Mouse (Mus musculus) midbrain, embryonic 12.5 days (tissue): ENCODE results near the gene Dnajc24. TPM values are rescaled to one million over a fixed set of nuclear protein-coding genes. Genes with fewer than 3 reads are reported as not detected.

ENCODE experiments used
- ATAC-seq: fragments of 200-750 bp; cut with Nextera tagmentation; 2 replicates; pipeline ENCODE4 v1.8.0; 2017; ENCODE audit warnings: low read depth, moderate TSS enrichment, moderate library complexity; ENCODE audit not compliant: low FRiP score
- H3K27ac ChIP-seq: fragments of 300-500 bp; sonication (generic); replicated peaks from 2 replicates; pipeline ENCODE4 v1.5.1; 2016; ENCODE audit warnings: mild to moderate bottlenecking
- H3K27me3 ChIP-seq: fragments of 300-500 bp; sonication (generic); 2 replicates; pipeline ENCODE4 v1.6.1; 2016; ENCODE audit warnings: mild to moderate bottlenecking
- H3K36me3 ChIP-seq: fragments of 300-500 bp; sonication (generic); 2 replicates; pipeline ENCODE4 v1.6.1; 2016
- H3K4me1 ChIP-seq: fragments of 300-500 bp; sonication (generic); 2 replicates; pipeline ENCODE4 v1.6.1; 2016
- H3K4me2 ChIP-seq: fragments of 300-500 bp; sonication (generic); replicated peaks from 2 replicates; pipeline ENCODE4 v1.6.1; 2016; ENCODE audit warnings: mild to moderate bottlenecking, moderate library complexity
- H3K4me3 ChIP-seq: fragments of 300-500 bp; sonication (generic); 2 replicates; pipeline ENCODE4 v1.5.1; 2016; ENCODE audit warnings: mild to moderate bottlenecking
- H3K9ac ChIP-seq: fragments of 300-500 bp; sonication (generic); replicated peaks from 2 replicates; pipeline ENCODE4 v1.6.1; 2016; ENCODE audit warnings: mild to moderate bottlenecking, moderate library complexity
- H3K9me3 ChIP-seq: fragments of 300-500 bp; sonication (generic); 2 replicates; pipeline ENCODE4 v1.6.1; 2016; ENCODE audit warnings: mild to moderate bottlenecking
- WGBS: fragments of 180-500 bp; shearing (Covaris S2); methylation state at CpG from one replicate; pipeline ENCODE4 v1.1.7; 2016; 5-methylcytosine and 5-hydroxymethylcytosine counted together
- polyA plus RNA-seq: library from polyadenylated mRNA; unstranded; fragments of >200 nt; fragmentation: Nextera tagmentation; extraction: Ambion mirVana; gene quantifications from 2 replicates; pipeline ENCODE4 v1.2.1, GENCODE M21; 2016

Dnajc24 gene
- 49.6 and 52.2 TPM in 2 replicates for polyA plus RNA-seq

DNA sequence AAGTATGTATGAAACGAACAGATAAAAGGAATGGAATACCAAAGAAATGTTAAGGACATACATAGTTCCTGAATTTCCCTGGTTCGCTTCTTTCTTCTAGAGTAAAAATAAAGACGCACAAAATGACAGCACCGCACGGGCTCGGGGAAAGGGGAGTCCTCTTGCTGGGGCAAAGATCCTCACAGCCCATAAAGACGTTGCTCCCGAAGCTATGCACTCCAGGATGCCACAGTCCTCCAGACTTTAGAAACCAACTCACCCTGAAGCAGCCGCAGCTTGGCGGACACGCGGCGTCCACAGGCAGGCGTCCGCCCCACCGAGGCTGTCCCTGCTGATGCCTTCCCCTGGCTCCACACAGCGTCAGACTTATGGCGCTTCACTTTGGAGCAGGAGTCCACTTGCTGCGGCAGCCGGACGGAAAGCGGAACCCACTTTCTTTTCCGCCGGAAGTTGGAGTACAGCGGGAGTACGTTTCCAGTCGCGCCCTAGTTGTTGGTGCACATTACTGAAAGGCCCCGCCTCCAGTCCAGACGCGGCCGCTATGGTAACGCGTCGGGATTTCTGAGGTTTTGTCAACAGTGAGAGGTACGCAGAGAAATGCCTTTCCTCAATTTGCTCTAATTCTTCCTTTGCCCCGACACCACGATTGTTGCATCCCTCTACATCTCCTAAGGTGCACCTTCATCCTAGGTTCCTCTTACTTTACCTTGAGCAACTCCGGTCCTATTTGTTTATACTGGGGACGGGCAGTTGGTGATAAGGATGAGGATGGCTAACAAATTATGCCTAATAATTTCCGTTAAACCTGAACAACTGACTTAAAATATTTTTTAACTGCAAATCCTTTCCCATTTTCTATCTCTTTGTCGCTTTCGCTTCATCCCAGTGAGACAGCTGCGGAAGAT is at the start of gene Dnajc24:
TSS of gene Dnajc24 (minus strand) at position 715 of the 905 bp plus-strand sequence.
- Histone ChIP-seq H3K4me1 (peaks cover 8% of the 10 kb centered on the region; the same call in 1 of the 2 replicates), H3K4me2 (peak within 1 kb of the TSS; percentile 60), H3K9ac (peak within 1 kb of the TSS; percentile 84), H3K27ac (peak within 1 kb of the TSS; percentile 72), H3K36me3 (no peaks in the 10 kb centered on the region), H3K4me3 (peak within 1 kb of the TSS; percentile 85), H3K27me3 (0 out of 2 replicates have a peak, but pooled peaks cover 5% of the 10 kb centered on the region), H3K9me3 (no peaks in the 10 kb centered on the region)
- WGBS, result 2% methylated on average over 44 of the region's 44 CpGs
- peak; percentile 98 for ATAC-seq

DNA sequence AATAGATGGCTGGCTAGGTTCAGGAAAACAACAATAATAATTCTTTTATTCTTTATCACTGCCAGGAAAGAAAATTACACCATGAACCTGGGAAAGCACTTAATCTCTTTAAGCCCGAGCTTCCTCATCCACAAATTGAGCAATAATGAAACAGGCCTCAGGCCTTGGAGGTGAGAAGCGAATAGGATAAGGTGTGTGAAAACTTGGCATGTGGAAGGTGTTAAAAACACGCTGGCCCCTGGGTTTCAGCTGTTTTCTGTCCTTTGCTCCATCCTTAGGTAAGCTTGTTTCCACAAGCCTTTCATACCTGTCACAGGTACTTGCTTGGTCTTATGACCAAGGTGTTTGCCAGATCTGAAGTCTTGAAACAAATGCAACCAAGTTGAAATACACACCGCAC is 43.3 kb upstream of the Dnajc24 start:
- no peak overlapping the region for H3K4me3 ChIP-seq
- H3K9ac ChIP-seq, result no peak overlapping the region
- no peak overlapping the region for H3K4me2 ChIP-seq
- H3K9me3 ChIP-seq, result no peaks in the 10 kb centered on the region
- H3K36me3 ChIP-seq, result no peaks in the 10 kb centered on the region
- ATAC-seq, result no peak
- no peak overlapping the region for H3K27ac ChIP-seq
- 88% methylated on average over 4 of the region's 4 CpGs for WGBS
- no peaks in the 10 kb centered on the region for H3K27me3 ChIP-seq
- H3K4me1 ChIP-seq, result no peaks in the 10 kb centered on the region

DNA sequence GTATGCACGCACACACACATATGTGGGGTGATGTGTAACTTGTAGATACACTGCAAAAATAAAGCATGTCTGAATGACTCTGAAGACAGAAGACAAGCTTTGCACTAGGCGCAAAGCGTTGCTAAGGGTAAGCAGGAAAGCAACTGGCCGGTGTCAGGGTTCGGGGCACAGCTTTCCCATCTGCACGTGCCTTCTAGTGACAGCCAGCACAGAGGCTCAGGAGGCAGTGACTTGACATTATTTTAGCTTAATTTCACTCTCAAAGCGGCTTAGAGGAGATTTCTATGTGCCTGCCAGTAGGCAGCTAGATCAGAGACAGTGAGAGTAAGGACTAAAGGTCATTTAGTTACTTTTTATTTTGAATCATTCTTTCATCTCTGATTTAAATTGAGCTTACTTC is 39.1 kb upstream of the Dnajc24 start:
- Histone ChIP-seq H3K9ac (no peak overlapping the region), H3K9me3 (no peaks in the 10 kb centered on the region), H3K4me3 (no peak overlapping the region), H3K4me2 (no peak overlapping the region), H3K36me3 (no peaks in the 10 kb centered on the region), H3K4me1 (no peaks in the 10 kb centered on the region), H3K27me3 (no peaks in the 10 kb centered on the region), H3K27ac (no peak overlapping the region)
- WGBS, result 36% methylated on average over 7 of the region's 7 CpGs
- ATAC-seq, result peak; percentile 30; the same call in 1 of the 2 replicates

DNA sequence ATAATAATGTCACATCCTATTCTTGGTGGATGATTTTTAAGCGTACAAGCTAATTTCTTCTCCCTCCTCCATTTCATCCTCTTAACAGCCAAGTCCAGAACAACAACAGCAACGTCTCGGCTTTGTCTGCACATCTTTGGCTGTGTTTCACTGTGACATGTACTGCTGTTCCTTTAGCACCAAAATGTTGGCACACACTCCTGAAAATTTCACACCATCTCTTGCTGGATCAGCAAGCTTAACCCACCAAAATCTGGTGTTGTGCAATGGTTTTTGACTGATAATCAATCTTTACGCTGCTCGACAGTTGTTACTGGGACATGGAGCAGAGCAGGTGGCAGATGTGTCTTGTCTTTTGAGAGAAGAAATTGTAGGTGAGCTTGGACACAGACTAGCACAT is 38.6 kb upstream of the Dnajc24 start:
- no peaks in the 10 kb centered on the region for H3K9me3 ChIP-seq
- no peak overlapping the region for H3K4me3 ChIP-seq
- 82% methylated on average over 5 of the region's 5 CpGs for WGBS
- no peak overlapping the region for H3K4me2 ChIP-seq
- H3K4me1 ChIP-seq, result no peaks in the 10 kb centered on the region
- ATAC-seq, result no peak
- H3K36me3 ChIP-seq, result no peaks in the 10 kb centered on the region
- no peak overlapping the region for H3K9ac ChIP-seq
- no peaks in the 10 kb centered on the region for H3K27me3 ChIP-seq
- H3K27ac ChIP-seq, result no peak overlapping the region

DNA sequence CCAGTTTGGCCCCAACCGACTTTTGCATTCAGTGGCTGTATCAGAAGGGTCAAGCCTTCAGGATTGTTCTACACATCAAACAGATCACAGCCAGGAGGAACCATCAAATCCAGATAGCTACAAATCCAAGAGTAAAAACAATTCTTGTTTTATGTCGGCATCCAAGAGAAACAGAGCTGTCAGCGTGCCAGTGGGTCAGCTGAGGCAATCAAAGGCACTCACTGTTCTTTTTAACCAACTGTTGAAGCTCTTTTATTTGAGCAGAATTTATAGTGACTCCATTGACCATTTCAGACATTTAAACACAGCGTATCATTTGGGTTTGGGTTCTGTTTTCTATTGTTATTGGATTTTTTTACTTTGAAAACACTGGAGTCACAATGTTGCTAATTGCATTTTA is 34.9 kb upstream of the Dnajc24 start:
- Histone ChIP-seq H3K9me3 (no peaks in the 10 kb centered on the region), H3K9ac (no peak overlapping the region), H3K27ac (no peak overlapping the region), H3K4me1 (no peaks in the 10 kb centered on the region), H3K4me3 (no peak overlapping the region), H3K36me3 (no peaks in the 10 kb centered on the region), H3K4me2 (no peak overlapping the region), H3K27me3 (no peaks in the 10 kb centered on the region)
- no peak for ATAC-seq
- WGBS, result 61% methylated on average over 4 of the region's 4 CpGs

DNA sequence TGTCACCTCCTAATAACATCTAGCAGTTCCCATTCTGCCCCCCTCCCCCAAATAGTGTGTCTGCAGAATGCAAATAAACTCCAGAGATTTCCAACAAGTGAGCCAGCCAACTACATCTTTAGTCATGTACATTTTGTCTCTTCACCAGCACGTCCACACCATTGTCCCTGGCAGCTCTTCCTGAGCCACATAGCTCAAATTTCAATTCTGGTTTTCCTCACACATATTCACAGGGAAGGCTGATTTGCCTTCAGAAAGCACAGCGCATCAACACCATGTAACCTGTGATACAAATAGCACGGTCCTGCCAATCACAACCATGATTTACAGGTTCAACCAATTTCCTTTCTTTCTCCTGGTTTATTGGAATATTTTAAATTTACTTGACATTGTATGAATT is 21.5 kb upstream of the Dnajc24 start:
- H3K36me3 ChIP-seq, result no peaks in the 10 kb centered on the region
- H3K9ac ChIP-seq, result no peak overlapping the region
- no peaks in the 10 kb centered on the region for H3K4me1 ChIP-seq
- no peak overlapping the region for H3K4me3 ChIP-seq
- no peak overlapping the region for H3K27ac ChIP-seq
- H3K4me2 ChIP-seq, result no peak overlapping the region
- 80% methylated on average over 3 of the region's 3 CpGs for WGBS
- ATAC-seq, result no peak
- H3K9me3 ChIP-seq, result no peaks in the 10 kb centered on the region
- H3K27me3 ChIP-seq, result no peaks in the 10 kb centered on the region

DNA sequence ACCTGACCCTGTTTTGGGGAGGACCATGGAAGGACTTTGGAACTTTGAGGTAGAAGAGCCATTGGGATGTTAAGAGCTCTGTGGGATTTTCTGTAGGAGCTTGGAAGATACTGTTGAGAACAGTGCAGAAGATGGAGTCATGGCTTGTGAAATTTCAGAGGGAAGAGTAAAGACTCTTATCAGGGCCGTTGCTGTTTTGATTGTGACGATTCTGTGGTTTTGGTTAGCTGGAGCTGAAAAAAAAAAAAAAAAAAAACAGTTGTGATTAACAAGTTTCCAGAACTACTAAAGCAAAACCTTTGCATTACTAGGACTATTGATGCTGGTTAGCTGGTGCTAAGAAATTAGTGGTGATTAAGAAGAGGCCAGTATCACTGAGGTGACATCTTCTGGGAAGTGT is 5.1 kb upstream of the Dnajc24 start:
- 86% methylated on average over 2 of the region's 2 CpGs for WGBS
- H3K4me3 ChIP-seq, result no peak overlapping the region
- H3K27me3 ChIP-seq, result 0 out of 2 replicates have a peak, but pooled peaks cover 5% of the 10 kb centered on the region
- H3K9ac ChIP-seq, result no peak overlapping the region
- no peak overlapping the region for H3K4me2 ChIP-seq
- H3K4me1 ChIP-seq, result no peaks in the 10 kb centered on the region
- no peak for ATAC-seq
- no peaks in the 10 kb centered on the region for H3K36me3 ChIP-seq
- H3K27ac ChIP-seq, result no peak overlapping the region
- no peaks in the 10 kb centered on the region for H3K9me3 ChIP-seq

DNA sequence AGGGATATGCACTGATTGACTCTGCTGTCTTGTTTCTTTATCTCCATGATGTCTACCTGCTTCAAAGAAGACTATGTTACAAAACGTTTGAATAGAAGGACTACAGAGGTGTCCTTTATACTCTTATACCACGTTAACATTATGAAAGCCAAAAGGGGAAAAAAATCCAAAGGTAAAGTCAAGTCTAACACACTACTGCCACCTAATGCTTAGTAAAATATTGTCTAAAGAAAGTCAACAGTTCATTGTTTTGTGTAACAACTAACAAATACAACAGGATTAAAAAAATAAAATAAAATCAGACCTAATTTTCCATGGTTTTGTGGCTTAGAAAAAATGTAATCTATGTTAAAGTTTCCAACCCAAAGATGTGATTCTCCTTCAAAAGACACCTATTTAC is 15.3 kb downstream of the Dnajc24 start:
- H3K4me1 ChIP-seq, result peaks cover 8% of the 10 kb centered on the region
- 30% methylated on average over 2 of the region's 2 CpGs for WGBS
- H3K27me3 ChIP-seq, result no peaks in the 10 kb centered on the region
- H3K27ac ChIP-seq, result no peak overlapping the region
- no peak overlapping the region for H3K4me2 ChIP-seq
- no peaks in the 10 kb centered on the region for H3K36me3 ChIP-seq
- no peak overlapping the region for H3K4me3 ChIP-seq
- H3K9me3 ChIP-seq, result no peaks in the 10 kb centered on the region
- no peak for ATAC-seq
- H3K9ac ChIP-seq, result no peak overlapping the region

DNA sequence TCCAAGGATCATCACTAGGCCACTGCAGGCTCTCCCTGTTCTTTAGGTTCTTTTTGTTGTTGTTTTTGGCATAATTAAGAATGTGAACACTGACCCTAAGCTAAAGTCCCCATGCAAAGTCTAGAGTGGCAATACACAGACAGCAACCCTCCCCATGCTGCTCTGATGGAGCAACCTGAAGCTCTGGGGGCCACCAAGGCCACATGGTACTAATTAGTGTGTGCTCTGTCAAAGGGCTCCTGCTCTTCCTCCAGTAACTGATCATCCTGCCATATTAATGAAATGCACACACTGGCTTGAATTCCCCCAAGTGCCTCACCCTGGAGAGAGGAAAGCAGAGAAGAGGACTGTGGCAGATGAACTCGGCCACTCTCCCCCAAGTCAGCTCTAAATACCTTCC is 16.2 kb downstream of the Dnajc24 start:
- 28% methylated on average over 1 of the region's 1 CpGs for WGBS
- H3K9ac ChIP-seq, result no peak overlapping the region
- no peaks in the 10 kb centered on the region for H3K9me3 ChIP-seq
- H3K36me3 ChIP-seq, result no peaks in the 10 kb centered on the region
- H3K4me3 ChIP-seq, result no peak overlapping the region
- no peak overlapping the region for H3K27ac ChIP-seq
- no peak overlapping the region for H3K4me2 ChIP-seq
- no peak for ATAC-seq
- no peaks in the 10 kb centered on the region for H3K27me3 ChIP-seq
- peaks cover 8% of the 10 kb centered on the region for H3K4me1 ChIP-seq

DNA sequence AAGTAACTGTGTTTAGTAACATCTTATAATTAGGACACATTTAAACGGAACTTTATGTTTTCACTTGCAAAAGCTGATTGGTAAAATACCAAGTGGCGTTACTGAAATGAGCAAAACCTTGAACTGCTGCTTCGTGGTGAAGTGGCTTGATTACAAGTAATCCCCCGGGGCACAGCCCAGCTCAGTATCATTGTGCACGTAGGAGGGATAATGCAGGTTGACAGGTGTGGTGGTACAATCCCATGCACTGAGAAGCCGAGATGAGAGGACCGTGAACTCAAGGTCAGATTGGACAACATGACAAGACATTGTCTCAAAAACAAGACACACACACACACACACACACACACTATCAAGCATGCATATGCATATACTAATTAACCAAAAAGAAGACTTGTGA is 18.1 kb downstream of the Dnajc24 start:
- Histone ChIP-seq H3K4me2 (no peak overlapping the region), H3K27me3 (no peaks in the 10 kb centered on the region), H3K4me3 (no peak overlapping the region), H3K4me1 (peaks cover 8% of the 10 kb centered on the region), H3K27ac (no peak overlapping the region), H3K9ac (no peak overlapping the region), H3K36me3 (0 out of 2 replicates have a peak, but pooled peaks cover 2% of the 10 kb centered on the region), H3K9me3 (no peaks in the 10 kb centered on the region)
- 74% methylated on average over 7 of the region's 7 CpGs for WGBS
- no peak for ATAC-seq

DNA sequence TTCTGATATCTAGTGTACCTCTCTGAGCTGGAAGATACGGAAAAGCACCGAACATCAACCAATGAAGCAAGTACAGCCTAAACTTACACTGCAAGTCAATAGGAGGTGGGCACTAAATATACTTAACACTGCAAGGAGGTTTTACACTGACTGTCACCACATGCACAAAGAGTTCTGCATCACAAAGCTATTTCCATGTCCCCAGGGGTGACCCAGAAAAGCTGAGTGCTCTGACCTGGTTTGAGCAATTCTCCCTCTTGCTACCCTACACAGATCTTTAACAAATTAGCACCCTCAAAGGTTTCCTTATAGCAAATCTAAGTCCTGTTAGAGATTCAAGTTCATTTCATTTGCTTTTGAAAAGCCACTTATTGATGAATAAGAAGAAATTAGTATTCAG is 25.3 kb downstream of the Dnajc24 start:
- WGBS, result 94% methylated on average over 2 of the region's 2 CpGs

DNA sequence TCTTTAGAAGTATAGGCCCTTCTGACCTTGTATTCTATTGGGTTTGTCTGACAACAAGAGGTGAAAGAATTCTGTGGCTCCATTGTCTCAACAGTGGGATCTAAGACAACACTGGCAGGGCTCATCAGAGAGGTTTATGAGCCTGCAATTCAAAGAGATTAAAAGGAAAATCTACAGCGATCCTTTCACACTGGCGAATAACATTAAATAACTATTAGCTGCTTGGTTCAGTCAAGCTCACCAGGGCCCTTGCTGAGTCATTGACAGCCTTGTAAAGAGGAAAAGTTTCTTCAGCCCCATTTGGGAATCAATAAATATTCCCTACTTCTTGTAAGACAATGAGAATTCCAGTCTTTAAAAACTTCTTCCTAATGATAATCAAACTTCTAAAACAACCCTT is 29.4 kb downstream of the Dnajc24 start:
- 0 out of 2 replicates have a peak, but pooled peaks have one; percentile 62 for ATAC-seq
- H3K4me3 ChIP-seq, result no peak overlapping the region
- WGBS, result 0% methylated on average over 2 of the region's 2 CpGs

More for the DNA sequence above, 25.3 kb downstream of the Dnajc24 start:
- H3K27ac ChIP-seq, result no peak overlapping the region
- no peaks in the 10 kb centered on the region for H3K9me3 ChIP-seq
- ATAC-seq, result no peak
- no peak overlapping the region for H3K9ac ChIP-seq
- no peak overlapping the region for H3K4me3 ChIP-seq
- peaks cover 14% of the 10 kb centered on the region for H3K4me1 ChIP-seq
- no peaks in the 10 kb centered on the region for H3K27me3 ChIP-seq
- 0 out of 2 replicates have a peak, but pooled peaks cover 4% of the 10 kb centered on the region for H3K36me3 ChIP-seq
- H3K4me2 ChIP-seq, result no peak overlapping the region

More for the DNA sequence above, 29.4 kb downstream of the Dnajc24 start:
- Histone ChIP-seq H3K4me2 (no peak overlapping the region), H3K27ac (no peak overlapping the region), H3K9ac (no peak overlapping the region), H3K4me1 (peaks cover 16% of the 10 kb centered on the region), H3K27me3 (no peaks in the 10 kb centered on the region), H3K36me3 (0 out of 2 replicates have a peak, but pooled peaks cover 4% of the 10 kb centered on the region), H3K9me3 (no peaks in the 10 kb centered on the region)
